Mouse (Mus musculus): ENCODE measurements around the gene Rnf207. TPM values are rescaled to one million over a fixed set of nuclear protein-coding genes. Genes with fewer than 3 reads are reported as not detected.
A peak's percentile ranks its signal among the peaks of the same experiment; 100 is the strongest.

The Rnf207 gene
- polyA plus RNA-seq, 1 experiment from 2014 or later = 3.3 TPM

DNA sequence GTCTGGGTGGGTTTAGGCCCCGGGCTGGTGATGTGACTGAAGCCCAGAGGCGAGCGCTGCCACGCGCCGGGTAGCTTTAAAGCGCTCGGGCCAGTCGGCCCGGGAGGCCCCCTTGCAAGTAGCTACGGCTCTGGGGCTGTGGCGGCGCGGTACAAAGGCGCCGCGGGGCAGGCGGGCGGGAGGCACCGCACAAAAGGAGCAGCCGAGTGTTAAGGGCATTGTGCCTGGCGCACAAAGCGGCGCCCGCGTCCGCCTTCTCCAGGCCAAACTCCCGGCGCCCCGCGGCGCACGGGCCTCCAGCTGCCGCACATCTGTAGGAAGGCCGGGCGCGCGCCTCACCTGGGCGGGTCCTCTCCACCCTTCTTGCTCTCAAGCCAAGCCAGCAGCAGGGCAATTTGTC, 28.4 kb downstream of the Rnf207 start:
- H3K9ac ChIP-seq = no peak overlapping the region
- peak overlapping the region; percentile 16; the same call in 1 of the 2 replicates for H3K4me2 ChIP-seq
- H3K36me3 ChIP-seq = no peaks in the 10 kb centered on the region
- no peak overlapping the region for H3K27ac ChIP-seq
- H3K9me3 ChIP-seq = no peaks in the 10 kb centered on the region
- peaks cover 77% of the 10 kb centered on the region for H3K27me3 ChIP-seq
- WGBS = under 1% methylated on average over 38 of the region's 39 CpGs
- 0 out of 2 replicates have a peak overlapping the region, but pooled peaks have one; percentile 10 for H3K4me3 ChIP-seq
- no peak for ATAC-seq (ENCODE audit: borderline replicate concordance, extremely low read depth, low FRiP score, low TSS enrichment)
- H3K4me1 ChIP-seq = peaks cover 12% of the 10 kb centered on the region; the same call in 1 of the 2 replicates

DNA sequence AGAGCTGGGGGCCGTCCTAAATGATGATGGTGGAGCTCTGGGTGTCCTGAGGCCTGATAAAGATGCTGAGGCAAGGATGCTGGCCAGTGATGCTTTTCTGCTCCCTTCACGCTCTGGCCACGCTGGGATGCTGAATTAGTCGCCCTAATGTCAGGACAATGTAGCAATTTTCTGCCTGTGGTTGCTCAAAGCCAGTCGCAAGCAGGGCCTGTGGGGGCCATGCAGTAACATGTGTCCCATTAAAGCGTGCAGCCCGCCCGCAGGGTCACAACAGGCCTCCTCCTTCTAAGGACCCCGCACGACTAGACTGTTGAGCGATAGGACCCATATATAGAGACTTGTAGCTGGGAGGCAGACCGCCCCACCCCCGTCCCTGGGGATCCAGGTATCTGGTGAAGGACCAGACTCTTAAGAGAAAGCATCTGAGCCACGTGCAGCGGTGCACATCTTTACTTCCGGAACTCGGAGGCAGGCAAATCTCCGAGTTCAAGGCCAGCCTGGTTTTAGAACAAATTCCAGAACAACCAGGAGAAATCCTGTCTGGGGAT, 30.3 kb downstream of the Rnf207 start:
- Histone ChIP-seq H3K27ac (no peak overlapping the region), H3K9ac (no peak overlapping the region), H3K4me1 (peaks cover 16% of the 10 kb centered on the region), H3K36me3 (no peaks in the 10 kb centered on the region), H3K4me2 (no peak overlapping the region), H3K27me3 (peaks cover 92% of the 10 kb centered on the region), H3K4me3 (no peak overlapping the region), H3K9me3 (no peaks in the 10 kb centered on the region)
- no peak for ATAC-seq (ENCODE audit: borderline replicate concordance, extremely low read depth, low FRiP score, low TSS enrichment)
- 56% methylated on average over 18 of the region's 18 CpGs for WGBS

DNA sequence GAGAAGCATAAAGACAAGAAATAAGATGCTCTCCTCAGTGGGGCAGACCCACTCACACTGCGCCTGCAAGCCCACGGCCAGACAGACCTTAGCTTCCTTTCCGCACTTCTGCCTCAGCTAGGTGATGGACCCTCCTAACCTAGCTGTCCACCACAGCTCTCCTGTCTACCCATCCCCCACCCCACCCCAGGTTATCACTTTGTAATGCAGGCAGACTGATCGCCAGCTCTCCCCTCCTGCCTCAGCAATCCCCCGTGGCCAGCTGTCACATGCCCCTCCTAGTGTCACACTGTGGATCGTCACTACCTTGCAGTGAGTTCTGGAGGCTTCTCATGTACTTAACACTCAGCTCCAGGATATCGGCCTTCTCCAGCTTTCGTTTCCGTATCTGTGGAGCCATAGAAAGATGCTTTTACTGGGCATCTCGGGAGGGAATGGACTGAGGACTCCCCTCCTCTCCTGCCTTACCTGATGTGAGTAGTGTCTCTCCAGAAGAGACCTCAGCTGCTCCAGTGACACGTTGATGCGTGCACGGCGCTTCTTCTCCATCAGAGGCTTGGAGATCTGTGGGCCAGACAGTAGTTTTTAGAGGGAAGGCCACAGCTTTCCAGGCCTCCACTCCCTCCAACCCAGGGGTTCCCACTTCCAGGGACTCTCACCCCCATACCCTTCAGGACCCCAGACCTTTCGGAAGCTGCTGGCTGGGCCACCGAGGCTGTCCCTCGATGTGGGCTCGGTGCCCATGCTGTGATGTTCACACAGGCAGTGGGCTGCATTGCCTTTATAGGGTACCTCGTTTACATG, 31.3 kb downstream of the Rnf207 start:
- Histone ChIP-seq H3K27me3 (peaks cover 92% of the 10 kb centered on the region), H3K4me1 (peaks cover 25% of the 10 kb centered on the region), H3K27ac (no peak overlapping the region), H3K9me3 (no peaks in the 10 kb centered on the region), H3K4me3 (no peak overlapping the region), H3K4me2 (no peak overlapping the region), H3K9ac (no peak overlapping the region), H3K36me3 (no peaks in the 10 kb centered on the region)
- 20% methylated on average over 19 of the region's 19 CpGs for WGBS
- ATAC-seq (ENCODE audit: borderline replicate concordance, extremely low read depth, low FRiP score, low TSS enrichment) = no peak

DNA sequence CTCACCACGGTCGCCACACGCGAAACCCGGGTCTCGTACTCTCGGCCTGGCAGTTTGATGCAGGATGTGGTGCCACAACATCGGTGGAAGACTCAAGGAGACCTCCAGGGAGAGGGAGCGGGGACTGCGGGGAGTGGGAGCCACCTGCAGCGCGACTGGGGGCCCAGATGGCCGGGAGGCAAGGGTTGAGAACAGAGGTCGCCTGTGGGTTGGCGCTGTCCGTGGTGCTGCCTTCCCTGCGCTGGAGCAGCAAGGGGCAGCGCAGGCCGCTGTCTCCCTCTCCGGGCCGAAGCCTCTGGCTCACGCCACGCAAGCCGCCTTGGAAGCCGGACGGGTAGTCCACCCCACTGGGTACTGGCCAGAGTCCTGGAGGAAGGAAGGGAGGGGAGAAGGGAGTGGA, 31.9 kb downstream of the Rnf207 start:
- no peaks in the 10 kb centered on the region for H3K36me3 ChIP-seq
- peaks cover 26% of the 10 kb centered on the region for H3K4me1 ChIP-seq
- H3K9ac ChIP-seq = no peak overlapping the region
- H3K4me2 ChIP-seq = no peak overlapping the region
- 4% methylated on average over 26 of the region's 26 CpGs for WGBS
- H3K27ac ChIP-seq = no peak overlapping the region
- H3K9me3 ChIP-seq = no peaks in the 10 kb centered on the region
- H3K27me3 ChIP-seq = peaks cover 92% of the 10 kb centered on the region
- H3K4me3 ChIP-seq = no peak overlapping the region
- ATAC-seq (ENCODE audit: borderline replicate concordance, extremely low read depth, low FRiP score, low TSS enrichment) = no peak

DNA sequence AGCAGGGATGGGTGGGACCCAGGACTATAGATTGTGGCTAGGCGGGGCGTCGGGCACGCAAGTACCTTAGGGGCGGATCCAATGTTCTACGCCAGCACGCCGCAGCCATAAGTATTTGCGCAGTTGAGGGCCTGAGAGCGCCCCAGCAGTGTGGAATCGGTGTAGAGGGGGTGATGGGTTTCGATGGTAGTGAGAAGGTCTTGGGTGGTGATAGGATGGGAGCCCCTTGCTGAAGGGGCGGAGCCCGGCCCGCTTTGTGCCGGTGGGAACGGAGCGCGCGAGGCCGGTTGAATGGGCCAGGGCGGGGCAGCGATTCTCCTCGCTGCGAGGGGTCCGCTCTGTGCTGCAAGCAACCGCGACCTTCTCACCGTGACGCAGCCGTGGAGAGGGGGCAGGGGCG, 32.6 kb downstream of the Rnf207 start:
- Histone ChIP-seq H3K4me2 (peak overlapping the region; percentile 33), H3K36me3 (no peaks in the 10 kb centered on the region), H3K4me1 (peaks cover 26% of the 10 kb centered on the region), H3K27ac (no peak overlapping the region), H3K27me3 (peaks cover 92% of the 10 kb centered on the region), H3K9me3 (no peaks in the 10 kb centered on the region), H3K4me3 (0 out of 2 replicates have a peak overlapping the region, but pooled peaks have one; percentile 10), H3K9ac (no peak overlapping the region)
- 3% methylated on average over 32 of the region's 32 CpGs for WGBS
- ATAC-seq (ENCODE audit: borderline replicate concordance, extremely low read depth, low FRiP score, low TSS enrichment) = 0 out of 2 replicates have a peak, but pooled peaks have one; percentile 4

DNA sequence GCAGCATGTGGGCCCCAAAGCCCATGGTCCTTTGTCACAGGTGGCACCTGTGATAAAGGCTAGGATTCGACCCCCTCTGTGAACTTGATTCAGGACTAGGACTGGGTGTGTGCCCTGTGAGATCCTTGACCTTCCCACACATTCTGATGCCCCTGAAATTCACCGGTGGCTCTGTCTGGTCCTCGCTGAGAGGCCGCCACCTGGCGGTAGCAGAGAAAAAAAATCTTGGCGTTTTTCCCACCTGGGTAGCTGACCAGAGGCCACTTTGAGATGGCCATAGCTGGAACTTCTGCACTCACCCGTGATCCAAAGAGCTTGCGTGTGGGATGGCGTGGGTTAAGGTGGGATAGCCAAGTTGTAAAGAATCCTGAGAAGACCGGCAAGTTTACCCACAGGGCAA, 33.3 kb downstream of the Rnf207 start:
- Histone ChIP-seq H3K4me1 (peaks cover 26% of the 10 kb centered on the region), H3K9ac (no peak overlapping the region), H3K36me3 (no peaks in the 10 kb centered on the region), H3K4me2 (no peak overlapping the region), H3K27me3 (peaks cover 92% of the 10 kb centered on the region), H3K4me3 (no peak overlapping the region), H3K9me3 (no peaks in the 10 kb centered on the region), H3K27ac (no peak overlapping the region)
- ATAC-seq (ENCODE audit: borderline replicate concordance, extremely low read depth, low FRiP score, low TSS enrichment) = no peak
- WGBS = 4% methylated on average over 10 of the region's 10 CpGs

DNA sequence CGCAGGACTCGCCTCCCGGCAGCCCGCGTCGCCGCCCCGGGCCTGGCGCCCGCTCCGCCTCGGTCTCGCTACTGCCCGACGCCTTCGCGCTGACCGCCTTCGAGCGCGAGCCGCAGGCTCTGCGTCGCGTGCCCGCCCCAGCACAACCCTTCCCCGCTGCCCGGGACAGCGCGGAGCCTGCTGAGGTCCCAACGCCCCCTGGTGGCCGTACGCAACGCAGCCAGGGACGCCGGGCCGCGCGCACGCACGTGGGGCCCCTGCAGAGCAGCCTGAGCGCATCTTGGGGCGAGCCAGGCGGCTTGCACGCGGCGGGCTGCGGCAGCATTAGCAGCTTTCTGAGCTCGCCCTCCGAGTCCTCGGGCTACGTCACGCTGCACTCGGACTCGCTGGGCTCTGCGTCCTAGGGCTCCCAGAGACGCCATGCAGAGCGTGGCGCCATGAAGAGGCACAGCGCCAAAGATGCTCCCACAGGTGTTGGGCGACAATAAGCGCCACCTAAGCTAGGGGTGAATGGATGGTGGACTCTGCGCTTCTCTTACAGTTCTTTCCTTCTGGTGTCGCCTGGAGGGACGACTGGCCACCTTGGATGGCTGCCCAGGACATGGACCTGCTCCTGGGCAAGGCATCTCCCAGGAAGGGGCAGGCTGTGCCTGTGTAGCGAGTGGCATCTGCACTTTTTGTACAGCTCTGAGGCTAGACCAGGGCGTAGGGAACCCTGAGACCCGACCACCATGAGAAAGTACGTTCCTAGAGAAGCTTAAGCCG, 35.4 kb downstream of the Rnf207 start:
- Histone ChIP-seq H3K4me1 (peaks cover 22% of the 10 kb centered on the region), H3K36me3 (0 out of 2 replicates have a peak, but pooled peaks cover 6% of the 10 kb centered on the region), H3K27me3 (peaks cover 88% of the 10 kb centered on the region), H3K4me3 (peak overlapping the region; percentile 18), H3K9me3 (no peaks in the 10 kb centered on the region), H3K27ac (no peak overlapping the region), H3K4me2 (peak overlapping the region; percentile 54), H3K9ac (no peak overlapping the region)
- 4% methylated on average over 65 of the region's 70 CpGs for WGBS
- peak; percentile 83 for ATAC-seq (ENCODE audit: borderline replicate concordance, extremely low read depth, low FRiP score, low TSS enrichment)

DNA sequence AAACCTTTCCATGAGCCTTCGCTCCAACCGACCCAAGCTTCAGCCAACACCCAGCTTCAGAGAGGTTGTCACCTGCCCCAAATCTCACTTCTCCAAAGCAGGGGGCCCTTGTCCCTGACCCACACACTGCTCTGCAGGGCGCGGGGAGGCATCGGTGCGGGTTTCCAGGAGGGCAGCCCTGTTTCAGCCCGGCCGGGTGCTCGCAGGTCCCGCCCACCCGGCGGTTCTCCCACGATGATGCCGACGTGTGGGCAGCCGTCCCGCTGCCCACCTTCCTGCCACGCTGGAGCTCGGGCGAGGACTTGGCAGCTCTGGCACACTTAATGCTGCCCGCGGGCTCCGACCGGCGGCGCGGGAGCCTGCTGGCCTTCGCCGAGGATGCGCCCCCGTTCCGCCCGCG, 36.1 kb downstream of the Rnf207 start:
- H3K4me2 ChIP-seq = peak overlapping the region; percentile 54
- H3K9ac ChIP-seq = no peak overlapping the region
- H3K27ac ChIP-seq = no peak overlapping the region; the same call in 1 of the 2 replicates
- no peak for ATAC-seq (ENCODE audit: borderline replicate concordance, extremely low read depth, low FRiP score, low TSS enrichment)
- 0 out of 2 replicates have a peak, but pooled peaks cover 6% of the 10 kb centered on the region for H3K36me3 ChIP-seq
- H3K9me3 ChIP-seq = no peaks in the 10 kb centered on the region
- peak overlapping the region; percentile 18 for H3K4me3 ChIP-seq
- peaks cover 82% of the 10 kb centered on the region for H3K27me3 ChIP-seq
- WGBS = 17% methylated on average over 33 of the region's 34 CpGs
- H3K4me1 ChIP-seq = peaks cover 22% of the 10 kb centered on the region

DNA sequence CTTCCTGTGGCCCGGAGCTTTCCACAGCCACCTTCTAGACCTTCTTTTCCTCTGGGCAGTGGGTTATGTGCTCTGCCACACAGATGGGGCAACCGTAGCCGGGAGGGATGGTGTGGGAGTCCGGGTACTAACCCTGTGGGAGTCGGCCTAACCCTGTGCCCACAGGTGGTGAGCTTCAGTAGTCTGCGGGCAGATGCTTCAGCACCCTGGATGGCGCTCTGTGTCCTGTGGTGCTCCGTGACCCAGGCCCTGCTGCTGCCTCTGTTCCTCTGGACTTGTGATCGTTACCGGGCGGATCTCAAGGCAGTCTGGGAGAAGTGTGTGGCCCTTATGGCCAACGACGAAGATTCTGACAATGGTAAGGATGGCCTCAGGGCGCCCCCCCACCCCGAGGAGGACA, 37.2 kb downstream of the Rnf207 start:
- 45% methylated on average over 15 of the region's 15 CpGs for whole genome bisulfite sequencing

DNA sequence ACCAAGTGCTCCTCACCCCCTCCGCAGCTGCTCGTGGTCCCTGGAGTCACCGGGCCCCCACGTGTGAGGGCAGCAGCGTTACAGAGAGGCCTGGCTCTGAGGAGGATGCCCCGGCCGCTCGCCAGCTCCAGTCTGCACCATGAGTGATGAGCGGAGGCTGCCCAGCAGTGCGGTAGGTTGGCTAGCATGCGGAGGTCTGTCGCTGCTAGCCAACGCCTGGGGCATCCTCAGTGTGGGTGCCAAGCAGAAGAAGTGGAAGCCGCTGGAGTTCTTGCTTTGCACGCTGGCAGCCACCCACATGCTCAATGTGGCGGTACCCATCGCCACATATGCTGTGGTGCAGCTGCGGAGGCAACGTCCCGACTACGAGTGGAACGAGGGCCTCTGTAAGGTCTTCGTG, 39.8 kb downstream of the Rnf207 start:
- 0 out of 2 replicates have a peak, but pooled peaks cover 6% of the 10 kb centered on the region for H3K36me3 ChIP-seq
- no peaks in the 10 kb centered on the region for H3K9me3 ChIP-seq
- no peak for ATAC-seq (ENCODE audit: borderline replicate concordance, extremely low read depth, low FRiP score, low TSS enrichment)
- H3K4me3 ChIP-seq = no peak overlapping the region
- H3K9ac ChIP-seq = no peak overlapping the region
- no peak overlapping the region for H3K27ac ChIP-seq
- H3K4me1 ChIP-seq = peaks cover 32% of the 10 kb centered on the region
- peaks cover 64% of the 10 kb centered on the region for H3K27me3 ChIP-seq
- 86% methylated on average over 23 of the region's 23 CpGs for WGBS
- H3K4me2 ChIP-seq = no peak overlapping the region

More for the DNA sequence above, 37.2 kb downstream of the Rnf207 start:
- H3K4me2 ChIP-seq = no peak overlapping the region
- 0 out of 2 replicates have a peak, but pooled peaks cover 6% of the 10 kb centered on the region for H3K36me3 ChIP-seq
- no peak overlapping the region for H3K4me3 ChIP-seq
- H3K9me3 ChIP-seq = no peaks in the 10 kb centered on the region
- H3K27me3 ChIP-seq = peaks cover 71% of the 10 kb centered on the region
- no peak overlapping the region for H3K9ac ChIP-seq
- H3K4me1 ChIP-seq = peaks cover 20% of the 10 kb centered on the region
- ATAC-seq (ENCODE audit: borderline replicate concordance, extremely low read depth, low FRiP score, low TSS enrichment) = no peak
- no peak overlapping the region for H3K27ac ChIP-seq

DNA sequence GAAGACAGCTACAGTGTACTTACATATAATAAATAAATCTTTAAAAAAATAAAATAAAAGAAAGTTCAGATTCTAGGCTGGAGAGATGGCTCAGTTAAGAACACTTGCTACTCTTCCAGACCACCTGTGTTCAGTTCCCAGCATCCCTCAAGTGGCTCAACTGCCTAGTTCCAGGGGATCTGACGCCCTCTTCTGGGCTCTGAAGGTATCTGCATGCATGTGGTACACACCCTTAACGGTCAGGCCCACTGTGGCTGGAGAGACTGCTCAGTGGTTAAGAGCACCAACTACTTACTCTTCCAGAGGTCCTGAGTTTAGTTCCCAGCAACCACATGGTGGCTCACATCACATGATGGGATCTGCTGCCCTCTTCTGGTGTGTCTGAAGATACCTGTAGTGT, 40.9 kb downstream of the Rnf207 start:
- WGBS = 59% methylated on average over 2 of the region's 2 CpGs
- Histone ChIP-seq H3K9ac (no peak overlapping the region), H3K36me3 (0 out of 2 replicates have a peak, but pooled peaks cover 6% of the 10 kb centered on the region), H3K9me3 (no peaks in the 10 kb centered on the region), H3K4me2 (no peak overlapping the region), H3K4me3 (no peak overlapping the region), H3K27me3 (peaks cover 60% of the 10 kb centered on the region), H3K27ac (no peak overlapping the region), H3K4me1 (peaks cover 32% of the 10 kb centered on the region)
- no peak for ATAC-seq (ENCODE audit: borderline replicate concordance, extremely low read depth, low FRiP score, low TSS enrichment)

Measured in lung, embryonic 15.5 days (tissue).